Mouse (Mus musculus): ENCODE measurements around the gene Mylpf.

DNA sequence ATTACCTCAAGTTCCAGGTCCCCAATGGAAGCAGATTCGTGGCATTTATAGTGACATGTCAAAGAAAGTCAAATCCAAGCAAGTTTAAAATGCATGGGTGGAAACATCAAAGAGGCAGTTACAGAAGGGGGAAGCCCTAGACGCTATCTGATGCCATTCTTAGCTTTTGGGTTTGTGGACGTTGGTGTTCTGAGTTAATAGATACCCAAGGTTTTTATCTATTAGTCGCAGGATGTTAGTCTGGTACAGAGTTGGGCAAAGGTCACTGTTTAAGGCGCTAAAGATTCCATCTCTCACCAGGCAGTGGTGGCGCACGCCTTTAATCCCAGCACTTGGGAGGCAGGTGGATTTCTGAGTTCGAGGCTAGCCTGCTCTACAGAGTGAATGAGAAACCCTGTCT is 25.3 kb upstream of the Mylpf start:
- TF ChIP-seq CTCF (IDR thresholded peaks at IDR 0.05), result no peak
- no peak for TF ChIP-seq EP300 (IDR thresholded peaks at IDR 0.05; ENCODE audit: insufficient read depth, low read depth, low read length)
- TF ChIP-seq POLR2A (IDR thresholded peaks at IDR 0.05; ENCODE audit: insufficient read depth, low read depth, low read length), result no peak
